Mouse (Mus musculus) adrenal gland, adult (tissue): ENCODE measurements at regions not wholly inside any gene's neighbourhood (a gene's known extent, or its start where the extent isn't known, plus 50 kb on each side); places are given as distances from the start of the nearest gene placed in this dataset.
"Not testable (repeated sequence)": the region's sequence is repeated elsewhere in the genome, so short reads cannot be mapped to it uniquely, and the experiment has no call there.

Experiments used
- DNase-seq, 2 experiments: peaks; one replicate each; pipeline ENCODE4 v3.0.0; 2022 to 2023; ENCODE audit warnings: low spot score in 1 of 2; ENCODE audit not compliant: inconsistent age in 2 of 2

DNA sequence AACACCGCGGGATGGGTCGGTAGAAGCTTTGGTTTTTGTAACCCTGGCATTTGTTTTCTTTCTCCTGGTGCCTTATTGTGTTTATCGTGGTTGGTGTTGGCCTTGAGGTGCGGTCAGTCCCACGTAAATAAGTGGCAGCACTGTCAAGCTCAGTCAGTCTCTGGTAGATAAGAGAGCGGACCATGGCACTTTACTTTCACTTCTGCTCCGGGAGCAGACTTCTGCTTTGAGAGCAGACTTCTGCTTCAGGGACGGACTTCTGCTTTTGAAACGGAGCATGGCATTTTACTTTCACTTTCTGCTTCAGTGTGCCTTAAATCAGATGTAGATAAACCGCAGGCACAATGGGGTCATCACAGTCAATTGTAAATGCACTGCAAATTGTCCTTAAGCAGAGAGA is 54.3 kb upstream of the Ccdc66 start:
- DNase-seq = peak in 1 of 2 experiments; percentile 65

DNA sequence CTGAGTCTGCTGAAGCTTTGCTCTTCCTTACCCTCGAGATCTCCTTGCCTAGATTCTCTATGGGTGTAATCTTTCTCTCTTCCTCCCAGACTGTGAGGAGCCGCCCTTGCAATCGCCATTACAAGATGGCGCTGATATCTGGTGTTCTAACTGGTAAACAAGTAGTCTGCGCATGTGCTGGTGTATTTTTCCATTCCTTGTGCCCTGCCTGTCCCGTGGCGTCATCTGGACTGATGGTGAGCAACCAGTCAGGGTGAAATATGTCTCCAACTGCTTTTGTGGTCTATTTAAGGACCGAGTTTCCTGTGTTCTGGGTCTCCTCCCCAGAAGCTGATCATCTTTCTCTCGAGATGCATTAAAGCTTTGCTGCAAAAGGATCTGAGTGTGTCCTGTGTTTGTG is 53.7 kb upstream of the Ccdc66 start:
- DNase-seq = not testable (repeated sequence)

- DNase-seq = peak; percentile 56 to 83
Measured at GRCm38 (mm10) chr14:27560434-27560833, 52.2 kb upstream of the Ccdc66 start.

GRCm38 (mm10) chr14:27558794-27559491 is 50.7 kb upstream of the Ccdc66 start:
- no peak for DNase-seq
